Mouse (Mus musculus) liver, postnatal 0 days (tissue): ENCODE measurements around the gene Apbb1. TPM values are rescaled to one million over a fixed set of nuclear protein-coding genes. Genes with fewer than 3 reads are reported as not detected.

Source experiments
- ATAC-seq: fragments of 200-750 bp; cut with Nextera tagmentation; 2 replicates; pipeline ENCODE4 v1.8.0; 2017; ENCODE audit warnings: mild to moderate bottlenecking, moderate library complexity
- DNase-seq: peaks from one replicate; pipeline ENCODE4 v3.0.0-alpha.2; 2016
- H3K27ac ChIP-seq: fragments of 300-500 bp; sonication (generic); 2 replicates; pipeline ENCODE4 v1.5.1; 2014; ENCODE audit warnings: antibody characterized with exemption, moderate library complexity, mild to moderate bottlenecking, low read depth
- H3K27me3 ChIP-seq: fragments of 300-500 bp; sonication (generic); 2 replicates; pipeline ENCODE4 v1.6.1; 2014; ENCODE audit warnings: low read length, control low read depth, mixed read lengths; ENCODE audit not compliant: insufficient read depth
- H3K36me3 ChIP-seq: fragments of 300-500 bp; sonication (generic); replicated peaks from 2 replicates; pipeline ENCODE4 v1.6.1; 2014; ENCODE audit warnings: mild to moderate bottlenecking, control low read depth, low read length, moderate library complexity, mixed read lengths; ENCODE audit not compliant: insufficient read depth
- H3K4me1 ChIP-seq: fragments of 300-500 bp; sonication (generic); 2 replicates; pipeline ENCODE4 v1.6.1; 2014; ENCODE audit warnings: antibody characterized with exemption, mild to moderate bottlenecking, control low read depth; ENCODE audit not compliant: insufficient read depth
- H3K4me2 ChIP-seq: fragments of 300-500 bp; sonication (generic); 2 replicates; pipeline ENCODE4 v1.6.1; 2014; ENCODE audit warnings: low read depth, mild to moderate bottlenecking, low read length, moderate library complexity, mixed read lengths
- H3K4me3 ChIP-seq: fragments of 300-500 bp; sonication (generic); 2 replicates; pipeline ENCODE4 v1.5.1; 2014; ENCODE audit warnings: low read depth, low read length
- H3K9ac ChIP-seq: fragments of 300-500 bp; sonication (generic); replicated peaks from 2 replicates; pipeline ENCODE4 v1.6.1; 2014; ENCODE audit warnings: mild to moderate bottlenecking, moderate library complexity
- H3K9me3 ChIP-seq: fragments of 300-500 bp; sonication (generic); 2 replicates; pipeline ENCODE4 v1.6.1; 2016; ENCODE audit warnings: mild to moderate bottlenecking, control low read depth, low read length, mixed read lengths
- CTCF ChIP-seq: sonication (generic); IDR thresholded peaks from 2 replicates; pipeline ENCODE4 v1.5.1; 2016; ENCODE audit warnings: antibody characterized with exemption, low read depth
- EP300 ChIP-seq: IDR thresholded peaks from 2 replicates; pipeline ENCODE4 v1.6.1; 2016; ENCODE audit warnings: antibody characterized with exemption, low read depth, mild to moderate bottlenecking
- WGBS: fragments of 180-500 bp; shearing (Covaris S2); extraction: QIAGEN DNeasy Blood & Tissue Kit; methylation state at CpG from one replicate; pipeline ENCODE4 v1.1.7; 2014; ENCODE audit not compliant: insufficient replicate concordance; 5-methylcytosine and 5-hydroxymethylcytosine counted together
- polyA plus RNA-seq: library from polyadenylated mRNA; unstranded; fragments of >200 nt; fragmentation: Nextera tagmentation; extraction: Ambion mirVana; gene quantifications from 2 replicates; pipeline ENCODE4 v1.2.1, GENCODE M21; 2015

Apbb1 gene
- polyA plus RNA-seq, 1 experiment from 2014 or later = 0.92 TPM

DNA sequence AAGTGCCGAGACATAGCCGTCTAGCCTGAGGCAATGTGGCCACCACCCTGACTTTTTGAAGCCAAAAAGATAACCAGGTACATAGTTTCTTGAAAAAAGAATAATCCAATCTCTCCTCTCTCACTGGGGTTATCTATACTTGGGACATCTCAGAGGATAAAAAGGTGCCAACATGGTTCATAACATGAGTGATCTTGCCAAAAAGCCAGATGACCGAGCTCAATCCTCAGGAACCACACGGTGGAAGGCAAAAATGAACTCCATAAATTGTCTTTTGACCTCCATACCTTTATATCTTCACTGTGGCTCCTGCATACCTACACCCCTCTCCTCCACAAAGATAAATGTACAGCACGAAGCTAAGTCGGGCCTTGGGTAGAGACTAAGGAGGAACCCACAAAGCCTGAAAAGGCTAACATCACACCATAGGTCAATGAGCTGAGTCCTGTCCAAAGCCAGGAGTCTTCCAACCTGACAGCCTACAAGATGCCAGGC, 4.0 kb downstream of the Apbb1 start:
- ATAC-seq (no peak), DNase-seq (no peak)
- TF ChIP-seq CTCF = no peak
- no peak for TF ChIP-seq EP300
- WGBS = 72% methylated on average over 6 of the region's 6 CpGs
- Histone ChIP-seq H3K4me2 (no peak overlapping the region), H3K27ac (no peak overlapping the region), H3K36me3 (no peaks in the 10 kb centered on the region), H3K4me3 (no peak overlapping the region), H3K9ac (no peak overlapping the region), H3K9me3 (no peaks in the 10 kb centered on the region), H3K27me3 (peaks cover 10% of the 10 kb centered on the region; the same call in 1 of the 2 replicates), H3K4me1 (peaks cover 5% of the 10 kb centered on the region; the same call in 1 of the 2 replicates)

DNA sequence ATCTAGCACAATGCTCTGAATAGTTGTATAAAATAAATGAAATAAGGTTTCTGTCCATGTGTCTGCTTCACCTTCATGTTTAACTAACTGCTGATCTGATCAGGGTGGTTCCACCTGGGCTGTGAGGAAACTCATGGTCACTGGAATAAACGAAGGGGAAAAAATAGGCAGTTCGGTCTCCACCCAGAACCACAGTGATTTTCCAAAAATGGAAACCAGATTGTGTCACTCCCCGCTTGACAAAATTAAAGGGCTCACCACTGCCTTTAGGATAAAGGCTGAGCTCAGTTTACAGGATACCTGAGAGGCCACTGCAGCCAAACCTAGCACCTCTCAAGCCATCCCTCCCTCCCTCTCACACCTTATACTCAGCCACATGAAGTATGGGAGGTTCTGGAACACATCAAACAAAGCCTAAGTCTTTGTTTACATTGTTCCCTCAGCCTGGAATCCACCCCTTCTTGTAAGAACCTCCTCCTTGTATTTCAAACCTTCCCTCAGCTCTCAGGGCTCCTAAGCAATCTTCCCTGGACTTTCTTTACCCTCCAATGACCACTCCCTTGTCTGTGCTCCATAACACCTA, 5.2 kb downstream of the Apbb1 start:
- Histone ChIP-seq H3K4me2 (no peak overlapping the region), H3K36me3 (no peaks in the 10 kb centered on the region), H3K9me3 (no peaks in the 10 kb centered on the region), H3K27ac (no peak overlapping the region), H3K27me3 (peaks cover 8% of the 10 kb centered on the region; the same call in 1 of the 2 replicates), H3K4me1 (peaks cover under 1% of the 10 kb centered on the region; the same call in 1 of the 2 replicates), H3K4me3 (no peak overlapping the region), H3K9ac (no peak overlapping the region)
- ATAC-seq (no peak), DNase-seq (no peak)
- TF ChIP-seq EP300 (no peak), CTCF (no peak)
- WGBS = 42% methylated on average over 3 of the region's 3 CpGs

DNA sequence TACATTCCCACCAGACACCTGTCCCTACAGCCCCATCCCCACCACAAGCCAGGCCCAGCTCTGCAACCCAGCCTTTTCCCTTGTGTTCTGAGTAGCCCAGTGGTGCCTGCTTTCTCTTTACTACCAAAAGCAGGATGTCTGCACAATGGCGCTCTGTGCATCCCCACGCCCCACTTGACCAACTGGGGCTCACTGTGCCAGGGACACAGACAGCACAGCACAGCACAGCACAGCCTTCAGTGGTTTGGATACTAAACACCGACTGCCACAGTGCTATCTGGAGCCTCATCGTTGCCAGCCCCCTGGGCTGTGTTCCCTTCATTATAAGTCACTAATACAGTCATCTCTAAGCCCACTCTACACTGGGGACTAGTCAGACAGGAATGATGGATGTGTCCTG, 6.9 kb downstream of the Apbb1 start:
- H3K4me2 ChIP-seq = no peak overlapping the region
- DNase-seq = no peak
- TF ChIP-seq CTCF (no peak), EP300 (no peak)
- H3K9ac ChIP-seq = no peak overlapping the region
- WGBS = 72% methylated on average over 4 of the region's 4 CpGs
- no peaks in the 10 kb centered on the region for H3K36me3 ChIP-seq
- no peak overlapping the region for H3K27ac ChIP-seq
- H3K27me3 ChIP-seq = 0 out of 2 replicates have a peak, but pooled peaks cover 2% of the 10 kb centered on the region
- H3K4me3 ChIP-seq = no peak overlapping the region
- no peak for ATAC-seq
- no peaks in the 10 kb centered on the region for H3K9me3 ChIP-seq
- H3K4me1 ChIP-seq = no peaks in the 10 kb centered on the region

DNA sequence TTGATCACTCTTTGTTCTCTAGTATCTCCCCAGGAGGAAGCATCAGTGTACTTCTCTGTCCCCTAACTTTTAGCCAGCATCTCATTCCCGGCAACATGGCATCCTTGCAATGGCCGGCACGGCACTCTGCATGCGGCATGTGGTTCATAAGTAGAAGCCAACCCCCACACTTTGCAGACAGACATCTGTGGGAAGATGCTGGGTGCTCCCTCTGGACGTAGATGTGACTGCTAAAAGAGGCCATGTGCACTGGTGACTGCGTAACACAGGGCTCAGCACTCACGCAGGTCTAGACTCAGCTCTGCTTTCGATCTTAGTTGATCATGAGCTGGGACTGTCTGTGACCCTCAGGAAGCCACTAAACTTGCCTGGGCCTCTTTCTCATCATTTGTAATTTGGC, 8.5 kb downstream of the Apbb1 start:
- no peaks in the 10 kb centered on the region for H3K27me3 ChIP-seq
- WGBS = 86% methylated on average over 8 of the region's 8 CpGs
- no peaks in the 10 kb centered on the region for H3K36me3 ChIP-seq
- DNase-seq = no peak
- H3K9me3 ChIP-seq = no peaks in the 10 kb centered on the region
- H3K4me3 ChIP-seq = no peak overlapping the region
- TF ChIP-seq CTCF (no peak), EP300 (no peak)
- no peak for ATAC-seq
- H3K27ac ChIP-seq = no peak overlapping the region
- H3K9ac ChIP-seq = no peak overlapping the region
- H3K4me1 ChIP-seq = no peaks in the 10 kb centered on the region
- no peak overlapping the region for H3K4me2 ChIP-seq

DNA sequence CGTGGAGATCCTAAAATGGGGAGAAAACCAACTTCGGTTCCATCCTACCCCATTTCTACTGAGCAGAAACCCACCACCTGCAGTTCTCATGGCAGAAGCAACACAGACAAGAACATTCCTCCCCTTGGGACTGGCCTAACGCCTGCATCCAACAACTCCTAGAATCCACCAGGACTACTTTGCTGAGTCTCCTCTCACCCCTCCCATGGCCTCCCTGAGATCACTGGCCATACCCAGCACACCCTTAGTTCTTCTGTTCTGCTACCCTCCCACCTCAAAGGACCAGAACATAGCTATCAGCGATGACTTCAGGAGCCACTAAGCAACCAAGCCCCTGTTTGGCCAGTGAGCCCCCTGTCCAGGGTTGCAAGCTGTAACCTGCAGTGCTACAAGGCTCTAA, 10.7 kb downstream of the Apbb1 start:
- Histone ChIP-seq H3K4me1 (no peaks in the 10 kb centered on the region), H3K4me3 (no peak overlapping the region), H3K36me3 (no peaks in the 10 kb centered on the region), H3K4me2 (no peak overlapping the region), H3K27me3 (no peaks in the 10 kb centered on the region), H3K27ac (no peak overlapping the region), H3K9ac (no peak overlapping the region), H3K9me3 (no peaks in the 10 kb centered on the region)
- TF ChIP-seq EP300 (no peak), CTCF (no peak)
- ATAC-seq (no peak), DNase-seq (no peak)
- WGBS = 65% methylated on average over 4 of the region's 4 CpGs

DNA sequence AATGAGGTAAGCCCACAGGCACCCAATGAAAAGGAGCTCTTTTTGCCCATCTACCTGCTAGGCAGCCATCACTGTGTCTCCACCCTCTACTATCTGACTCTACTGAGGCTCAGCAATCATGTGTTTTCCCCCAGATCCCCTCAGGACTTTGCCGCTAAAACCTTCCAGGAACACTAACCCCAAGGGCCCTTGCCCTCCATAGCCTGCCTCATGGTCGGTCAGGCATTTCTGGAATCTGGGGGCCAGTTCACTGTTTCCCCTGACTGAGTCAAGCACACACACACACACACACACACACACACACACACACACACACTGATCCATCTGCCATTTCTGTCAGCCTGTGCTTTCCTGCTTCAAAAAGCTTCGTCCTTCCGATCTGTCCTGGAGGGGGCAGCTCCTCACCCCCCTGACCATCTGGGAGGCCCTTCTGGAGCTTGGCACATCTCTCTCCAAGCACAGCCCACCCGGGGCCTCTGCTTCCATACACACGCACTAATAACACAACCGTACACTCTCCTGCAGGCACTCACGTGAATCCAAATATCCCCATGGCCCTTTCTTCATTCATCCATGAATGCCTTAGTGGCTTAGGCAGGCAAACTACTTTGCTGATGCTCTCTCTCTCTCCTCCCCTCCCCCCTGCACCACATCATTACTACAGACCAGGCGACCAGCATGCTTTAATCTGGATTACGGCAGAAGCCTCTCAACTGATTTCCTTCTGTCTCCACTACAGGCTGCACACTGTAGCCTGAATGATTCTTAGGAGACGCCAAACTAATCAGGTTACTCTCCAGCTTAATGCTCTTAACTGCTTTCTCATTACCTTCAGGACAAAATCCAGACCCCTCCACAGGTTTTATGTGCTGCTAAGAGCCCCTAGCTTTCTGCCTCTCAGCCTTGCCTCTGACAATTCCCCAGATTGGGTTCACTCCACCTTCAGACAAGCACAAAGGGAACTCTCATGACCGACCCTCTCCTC, 11.6 kb downstream of the Apbb1 start:
- Histone ChIP-seq H3K4me2 (no peak overlapping the region), H3K27ac (no peak overlapping the region), H3K9ac (no peak overlapping the region), H3K4me1 (no peaks in the 10 kb centered on the region), H3K4me3 (no peak overlapping the region), H3K9me3 (no peaks in the 10 kb centered on the region), H3K36me3 (no peaks in the 10 kb centered on the region), H3K27me3 (no peaks in the 10 kb centered on the region)
- ATAC-seq (no peak), DNase-seq (no peak)
- no peak for TF ChIP-seq CTCF
- no peak for TF ChIP-seq EP300
- WGBS = 61% methylated on average over 12 of the region's 12 CpGs
